Mouse (Mus musculus): ENCODE measurements around the gene Itgb4. TPM values are rescaled to one million over a fixed set of nuclear protein-coding genes. Genes with fewer than 3 reads are reported as not detected.
"Not testable (repeated sequence)": the region's sequence is repeated elsewhere in the genome, so short reads cannot be mapped to it uniquely, and the experiment has no call there.

Gene Itgb4
- polyA plus RNA-seq, 1 experiment from 2014 or later, result 0.43 TPM

DNA sequence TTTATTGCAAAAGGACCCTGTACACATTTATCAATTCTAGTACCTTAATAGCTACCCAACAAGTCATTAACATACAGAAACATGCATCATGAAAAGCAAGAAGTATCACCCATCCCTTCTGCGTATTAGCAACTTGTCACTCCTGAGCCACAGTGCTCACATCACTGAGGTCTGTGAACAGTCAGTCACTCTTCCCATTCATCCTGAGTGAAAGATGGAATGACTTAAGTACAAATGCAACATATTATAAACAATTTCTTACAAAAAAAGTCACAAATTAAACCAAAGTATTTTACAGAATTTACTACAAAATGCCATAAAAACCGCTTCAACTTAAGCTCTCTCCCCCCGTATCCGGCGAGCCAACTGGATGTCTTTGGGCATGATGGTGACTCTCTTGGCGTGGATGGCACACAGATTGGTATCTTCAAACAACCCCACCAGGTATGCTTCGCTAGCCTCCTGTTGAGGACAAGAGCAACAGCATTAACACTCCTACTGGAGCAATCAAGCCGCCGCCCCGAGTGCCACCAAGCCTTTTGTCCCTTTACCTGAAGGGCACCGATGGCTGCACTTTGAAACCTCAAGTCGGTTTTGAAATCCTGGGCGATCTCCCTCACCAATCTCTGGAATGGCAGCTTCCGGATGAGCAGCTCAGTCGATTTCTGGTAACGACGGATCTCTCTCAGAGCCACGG lies 48.7 kb downstream of the Itgb4 start:
- peak overlapping the region; percentile 85 for H3K4me2 ChIP-seq (replicated peaks)
- H3K9ac ChIP-seq (replicated peaks), result peak overlapping the region; percentile 100
- peaks cover 17% of the 10 kb centered on the region for H3K4me1 ChIP-seq (replicated peaks)
- H3K4me3 ChIP-seq (replicated peaks), result peak overlapping the region; percentile 95
- peaks cover 13% of the 10 kb centered on the region; the same call in 1 of the 2 replicates for H3K36me3 ChIP-seq
- H3K27ac ChIP-seq, result peak overlapping the region; percentile 100
- H3K9me3 ChIP-seq, ATAC-seq, H3K27me3 ChIP-seq: not testable (repeated sequence)
- 5% methylated on average over 18 of the region's 18 CpGs for WGBS

DNA sequence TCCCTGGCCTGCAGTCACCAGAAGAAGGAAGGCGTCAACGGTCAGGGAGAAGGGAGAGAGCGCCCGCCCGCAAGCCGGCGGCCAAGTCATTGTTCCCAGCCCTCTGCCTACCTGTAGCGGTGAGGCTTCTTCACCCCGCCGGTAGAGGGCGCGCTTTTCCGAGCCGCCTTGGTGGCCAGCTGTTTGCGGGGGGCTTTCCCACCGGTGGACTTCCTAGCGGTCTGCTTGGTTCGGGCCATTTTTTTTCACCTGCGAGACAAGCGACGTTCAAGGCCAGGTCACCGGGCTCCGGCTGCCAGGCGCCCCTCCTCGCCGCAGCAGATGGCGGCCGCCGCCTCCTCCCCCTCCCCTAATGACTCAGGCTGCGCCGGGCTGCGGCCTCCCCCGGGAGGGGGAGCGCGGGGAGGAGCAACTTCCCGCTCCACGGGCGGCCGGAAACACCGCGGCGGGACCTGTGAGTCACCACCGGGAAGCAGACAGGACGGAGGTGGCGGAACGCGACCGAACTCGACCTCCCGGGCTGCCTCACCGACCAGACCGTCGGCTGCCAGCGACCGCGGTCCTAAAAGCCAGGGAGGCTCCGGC lies 49.4 kb downstream of the Itgb4 start:
- peak; percentile 68 for ATAC-seq
- H3K27me3 ChIP-seq, result no peaks in the 10 kb centered on the region
- WGBS, result under 1% methylated on average over 50 of the region's 57 CpGs
- H3K4me1 ChIP-seq (replicated peaks), result peaks cover 17% of the 10 kb centered on the region
- H3K9ac ChIP-seq (replicated peaks), result peak overlapping the region; percentile 100
- peak overlapping the region; percentile 85 for H3K4me2 ChIP-seq (replicated peaks)
- H3K27ac ChIP-seq, result peak overlapping the region; percentile 100
- H3K9me3 ChIP-seq, result no peaks in the 10 kb centered on the region
- H3K4me3 ChIP-seq (replicated peaks), result peak overlapping the region; percentile 95
- peaks cover 13% of the 10 kb centered on the region; the same call in 1 of the 2 replicates for H3K36me3 ChIP-seq

DNA sequence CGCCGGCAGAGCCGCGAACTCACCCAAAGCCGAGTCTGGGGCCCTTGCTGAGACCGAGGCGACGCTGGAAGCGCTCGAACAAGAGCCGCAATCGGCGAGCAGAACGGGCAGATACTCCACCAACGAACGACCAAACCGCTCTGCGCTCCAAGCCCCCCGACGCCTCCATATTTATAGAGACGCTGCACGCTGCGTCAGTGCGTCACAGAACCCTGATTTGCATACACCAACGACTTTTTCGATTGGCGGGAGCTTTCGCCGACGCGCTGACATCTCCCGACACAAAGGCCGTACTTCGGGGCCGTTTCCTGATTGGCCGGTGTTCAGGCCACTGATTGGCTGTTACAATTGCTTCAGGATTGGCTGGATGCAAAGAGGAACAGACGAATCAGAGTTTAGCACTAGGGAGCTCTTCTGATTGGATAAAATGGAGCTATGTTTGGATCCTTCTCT lies 49.9 kb downstream of the Itgb4 start:
- Histone ChIP-seq H3K27me3 (no peaks in the 10 kb centered on the region), H3K4me1 (replicated peaks) (peaks cover 19% of the 10 kb centered on the region), H3K4me2 (replicated peaks) (peak overlapping the region; percentile 85; the same call in 1 of the 2 replicates), H3K4me3 (replicated peaks) (peak overlapping the region; percentile 95), H3K36me3 (peaks cover 13% of the 10 kb centered on the region; the same call in 1 of the 2 replicates), H3K9ac (replicated peaks) (peak overlapping the region; percentile 100), H3K9me3 (no peaks in the 10 kb centered on the region), H3K27ac (peak overlapping the region; percentile 100)
- under 1% methylated on average over 37 of the region's 37 CpGs for WGBS
- peak; percentile 96 for ATAC-seq

DNA sequence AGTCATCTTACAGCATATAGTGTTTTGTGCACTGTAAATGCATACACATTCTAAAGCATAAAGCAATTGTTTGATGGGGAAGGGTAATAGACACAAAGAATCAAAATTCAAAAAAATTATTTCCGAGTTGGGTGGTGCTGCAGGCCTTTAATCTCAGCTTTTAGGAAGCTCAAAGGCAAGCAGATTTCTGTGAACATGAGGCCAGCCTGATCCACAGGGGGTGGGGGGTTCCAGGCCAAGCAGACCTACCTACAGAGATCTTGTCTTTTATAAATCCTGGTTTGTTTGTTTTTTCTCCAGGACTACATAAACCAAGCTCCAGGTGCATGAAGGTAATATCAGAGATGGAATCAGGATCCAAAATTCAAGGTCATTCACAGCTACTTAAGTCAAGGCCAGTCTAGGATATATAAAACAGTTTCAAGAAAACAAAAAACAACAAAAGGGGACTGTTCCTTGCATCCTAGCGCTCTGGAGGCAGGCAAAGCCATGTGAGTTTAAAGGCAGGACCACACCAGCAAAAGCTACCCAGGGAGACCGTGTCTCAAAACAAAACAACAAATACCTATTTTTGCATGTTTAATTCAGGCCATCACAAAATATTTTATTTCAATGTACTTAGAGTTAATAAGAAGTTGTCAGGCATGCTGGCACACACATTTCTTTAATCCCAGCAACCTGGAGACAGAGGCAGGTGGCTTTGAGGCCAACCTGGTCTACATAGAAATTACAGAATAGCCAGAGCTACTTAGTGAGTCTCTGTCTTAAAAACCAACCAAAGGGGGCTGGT lies 50.7 kb downstream of the Itgb4 start:
- WGBS, result 90% methylated on average over 3 of the region's 3 CpGs
- no peaks in the 10 kb centered on the region for H3K9me3 ChIP-seq
- no peak overlapping the region for H3K4me2 ChIP-seq (replicated peaks)
- H3K27me3 ChIP-seq, result no peaks in the 10 kb centered on the region
- no peak for ATAC-seq
- no peak overlapping the region for H3K9ac ChIP-seq (replicated peaks)
- H3K36me3 ChIP-seq, result peaks cover 13% of the 10 kb centered on the region; the same call in 1 of the 2 replicates
- H3K27ac ChIP-seq, result peak overlapping the region; percentile 73
- H3K4me3 ChIP-seq (replicated peaks), result no peak overlapping the region
- H3K4me1 ChIP-seq (replicated peaks), result peaks cover 24% of the 10 kb centered on the region

DNA sequence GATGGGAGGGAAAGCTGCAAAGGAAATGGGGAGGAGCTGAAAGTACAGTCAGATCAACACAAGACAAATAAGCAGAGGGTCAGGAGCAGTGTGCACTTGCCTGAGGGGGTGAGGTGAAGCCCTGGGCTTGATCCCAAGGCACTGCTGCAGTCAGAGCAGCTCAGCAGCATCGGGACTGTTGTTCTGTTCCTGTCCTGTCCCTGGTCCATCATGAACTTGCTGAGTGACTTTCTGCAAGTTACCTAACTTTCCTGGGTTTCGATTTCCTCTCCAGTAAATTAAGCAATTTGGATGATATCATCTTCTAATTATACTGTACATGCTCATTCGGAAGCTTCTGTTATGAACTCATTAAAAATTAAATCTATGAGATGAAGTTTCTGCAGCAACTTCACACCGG lies 53.2 kb downstream of the Itgb4 start, which contains the start of gene H3f3b:
Gene H3f3b (minus strand): TSS at position 207 of the 400 bp plus-strand sequence.
- no peak for ATAC-seq
- H3K9ac ChIP-seq (replicated peaks), result no peak within 1 kb of the TSS
- no peaks in the 10 kb centered on the region for H3K27me3 ChIP-seq
- no peak within 1 kb of the TSS for H3K27ac ChIP-seq
- H3K4me1 ChIP-seq (replicated peaks), result peaks cover 25% of the 10 kb centered on the region
- H3K36me3 ChIP-seq, result no peaks in the 10 kb centered on the region
- H3K9me3 ChIP-seq, result no peaks in the 10 kb centered on the region
- H3K4me2 ChIP-seq (replicated peaks), result no peak within 1 kb of the TSS
- 88% methylated on average over 4 of the region's 4 CpGs for WGBS
- no peak within 1 kb of the TSS for H3K4me3 ChIP-seq (replicated peaks)

DNA sequence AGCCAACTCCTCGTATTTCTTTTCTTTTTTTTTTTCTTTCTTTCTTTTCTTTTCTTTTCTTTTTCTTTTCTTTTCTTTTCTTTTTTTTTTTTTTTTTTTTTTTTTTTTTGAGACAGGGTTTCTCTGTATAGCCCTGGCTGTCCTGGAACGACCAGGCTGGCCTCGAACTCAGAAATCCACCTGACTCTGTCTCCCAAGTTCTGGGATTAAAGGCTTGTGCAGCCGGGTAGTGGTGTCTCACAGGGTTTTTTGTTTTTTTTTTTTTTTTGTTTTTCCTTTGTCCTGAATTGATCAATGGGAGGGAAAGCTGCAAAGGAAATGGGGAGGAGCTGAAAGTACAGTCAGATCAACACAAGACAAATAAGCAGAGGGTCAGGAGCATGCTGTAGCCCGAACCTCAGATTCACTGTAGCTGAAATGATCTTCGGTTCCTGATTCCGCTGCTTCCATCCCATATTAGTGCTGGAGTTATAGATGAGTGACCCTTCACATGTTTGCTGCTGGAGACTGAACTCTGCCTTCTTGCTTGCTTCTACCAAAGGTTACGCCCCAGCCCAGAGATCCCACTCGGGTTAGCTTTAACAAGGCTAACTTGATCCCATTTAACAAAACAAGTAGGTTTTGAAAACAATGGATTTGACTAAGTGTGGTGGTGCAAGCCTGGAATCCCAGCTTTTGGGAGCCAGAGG lies 53.8 kb downstream of the Itgb4 start:
- Histone ChIP-seq H3K27ac (no peak overlapping the region), H3K27me3 (no peaks in the 10 kb centered on the region), H3K4me1 (replicated peaks) (peaks cover 30% of the 10 kb centered on the region), H3K4me2 (replicated peaks) (no peak overlapping the region), H3K9ac (replicated peaks) (no peak overlapping the region), H3K4me3 (replicated peaks) (no peak overlapping the region), H3K36me3 (no peaks in the 10 kb centered on the region), H3K9me3 (no peaks in the 10 kb centered on the region)
- ATAC-seq, result no peak
- WGBS, result 86% methylated on average over 9 of the region's 9 CpGs

DNA sequence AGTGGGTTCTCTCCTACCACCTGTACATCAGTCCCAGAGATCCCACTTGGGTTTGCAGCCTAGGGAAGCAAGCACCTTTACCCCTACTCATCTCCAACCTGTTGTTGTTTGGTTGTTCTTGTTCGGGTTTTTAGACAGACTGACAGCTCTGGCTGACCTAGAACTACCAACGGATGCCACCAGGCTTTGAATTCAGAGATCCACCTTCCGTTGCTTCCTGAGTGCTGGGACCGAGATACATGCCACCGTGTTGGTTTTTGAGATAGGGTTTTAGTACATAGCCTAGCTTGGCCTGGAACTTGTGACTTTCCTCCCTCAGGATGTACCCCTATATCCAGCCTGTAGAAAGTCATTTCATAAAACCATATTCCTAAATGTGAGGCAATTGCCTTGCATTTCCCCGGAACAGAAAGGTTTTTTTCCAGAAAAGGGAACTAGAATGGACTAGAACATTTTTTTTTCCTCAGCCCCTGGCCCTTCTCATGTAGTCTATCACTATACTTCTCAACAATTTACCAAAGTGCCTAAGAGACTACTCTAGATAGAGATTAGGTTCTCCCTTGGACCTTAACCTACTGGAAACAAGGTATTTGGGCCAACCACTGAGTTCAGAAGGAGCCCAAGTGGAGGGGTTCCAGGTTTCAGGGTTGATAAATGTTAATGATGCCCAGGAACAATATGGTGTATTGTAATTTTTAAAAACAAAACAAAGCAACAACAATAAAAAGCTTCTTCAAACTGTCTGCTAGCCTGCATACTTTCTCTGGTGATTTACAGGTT lies 54.8 kb downstream of the Itgb4 start:
- H3K27me3 ChIP-seq, result no peaks in the 10 kb centered on the region
- peak overlapping the region; percentile 59 for H3K9ac ChIP-seq (replicated peaks)
- H3K27ac ChIP-seq, result no peak overlapping the region
- peak overlapping the region; percentile 67 for H3K4me3 ChIP-seq (replicated peaks)
- no peaks in the 10 kb centered on the region for H3K9me3 ChIP-seq
- ATAC-seq, result no peak
- no peaks in the 10 kb centered on the region for H3K36me3 ChIP-seq
- H3K4me1 ChIP-seq (replicated peaks), result peaks cover 32% of the 10 kb centered on the region
- WGBS, result 84% methylated on average over 6 of the region's 6 CpGs
- peak overlapping the region; percentile 58 for H3K4me2 ChIP-seq (replicated peaks)

DNA sequence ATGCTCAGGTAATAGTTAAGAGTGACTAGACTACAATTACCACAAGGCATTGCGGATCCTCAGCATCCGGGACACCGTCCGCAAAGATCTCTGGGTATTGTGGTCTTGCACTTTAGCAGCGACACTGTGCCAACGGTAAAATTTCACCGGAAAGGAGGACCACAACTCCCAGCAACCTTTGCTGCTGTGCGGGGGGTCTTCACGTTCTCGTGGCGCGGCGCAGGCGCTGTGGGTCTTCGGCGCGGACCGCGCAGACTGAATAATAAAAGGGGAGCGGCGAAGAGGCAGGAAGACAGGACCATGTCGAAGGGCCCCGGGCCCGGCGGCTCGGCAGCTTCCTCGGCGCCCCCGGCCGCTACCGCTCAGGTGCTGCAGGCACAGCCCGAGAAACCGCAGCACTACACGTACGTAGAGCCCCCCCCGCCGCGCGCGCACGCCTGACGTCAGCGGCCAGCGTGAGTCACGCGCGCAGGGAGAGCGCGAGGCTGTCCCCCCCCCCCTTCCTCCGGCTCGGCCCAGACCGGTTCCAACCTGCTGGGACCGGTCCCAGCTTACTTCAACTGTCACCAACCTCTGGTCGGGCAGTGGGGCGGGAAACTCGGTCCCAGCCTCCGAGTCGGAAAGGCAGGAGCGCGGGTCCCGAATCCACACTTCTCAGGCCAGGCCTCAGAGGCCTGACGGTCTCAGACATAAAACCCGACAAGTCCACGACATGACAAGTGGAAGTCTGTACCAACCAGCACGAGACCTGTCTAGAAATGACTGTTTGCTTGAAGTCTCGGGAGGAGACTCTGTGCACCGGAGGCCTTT lies 55.8 kb downstream of the Itgb4 start, which contains the start of gene Unk:
Gene Unk (plus strand): TSS at position 235 of the 810 bp plus-strand sequence.
- Histone ChIP-seq H3K27me3 (no peaks in the 10 kb centered on the region), H3K4me2 (replicated peaks) (peak within 1 kb of the TSS; percentile 93), H3K9ac (replicated peaks) (peak within 1 kb of the TSS; percentile 88), H3K4me3 (replicated peaks) (peak within 1 kb of the TSS; percentile 67), H3K9me3 (no peaks in the 10 kb centered on the region), H3K4me1 (replicated peaks) (peaks cover 32% of the 10 kb centered on the region), H3K36me3 (0 out of 2 replicates have a peak, but pooled peaks cover 7% of the 10 kb centered on the region), H3K27ac (peak within 1 kb of the TSS; percentile 97)
- ATAC-seq, result peak; percentile 96
- WGBS, result under 1% methylated on average over 63 of the region's 67 CpGs

DNA sequence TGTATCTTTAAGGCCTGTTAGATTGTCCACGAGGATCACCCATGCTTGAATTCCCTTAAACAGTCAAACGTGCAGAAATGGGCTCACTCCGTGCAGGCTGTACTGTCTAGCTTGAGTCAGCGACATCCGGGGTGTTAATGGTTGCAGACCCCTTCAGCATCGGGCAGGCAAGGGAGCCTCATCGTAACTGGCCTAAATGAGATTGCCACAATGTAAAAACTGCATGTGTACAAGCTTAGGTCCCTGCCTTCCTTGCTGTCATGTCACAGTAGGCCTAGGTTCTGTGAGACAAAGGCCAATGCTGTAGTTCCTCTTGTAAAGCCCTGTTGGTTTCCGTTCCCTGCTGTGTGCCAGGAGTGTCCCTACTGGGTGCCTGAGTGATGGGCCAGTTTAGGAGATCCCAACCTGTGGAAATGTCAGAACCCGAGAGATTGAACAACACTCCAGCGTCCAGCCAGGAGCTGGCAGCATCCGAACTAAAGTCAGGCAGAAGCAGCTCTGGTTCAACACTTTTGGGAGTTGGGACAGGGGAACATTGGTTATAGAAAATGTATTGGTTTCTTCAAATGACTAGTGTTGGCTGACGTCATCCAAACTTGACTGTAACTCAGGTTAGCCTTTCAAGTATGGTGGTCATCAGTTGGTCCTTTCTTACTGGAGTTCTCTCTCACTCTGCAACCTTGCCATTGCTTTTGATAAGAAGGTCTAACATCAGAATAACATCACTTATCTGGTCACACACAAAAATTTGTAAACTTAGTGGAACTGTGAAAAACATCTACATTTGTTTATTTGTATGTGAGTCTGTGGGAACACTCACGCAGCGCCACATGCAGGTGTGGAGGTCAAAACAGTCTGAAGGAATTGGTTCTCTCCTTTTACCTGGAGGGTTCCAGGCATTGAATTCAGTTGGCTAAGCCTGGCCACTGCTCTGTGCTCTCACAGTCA lies 56.7 kb downstream of the Itgb4 start:
- H3K4me1 ChIP-seq (replicated peaks), result peaks cover 32% of the 10 kb centered on the region
- peak overlapping the region; percentile 97 for H3K27ac ChIP-seq
- no peaks in the 10 kb centered on the region for H3K9me3 ChIP-seq
- H3K9ac ChIP-seq (replicated peaks), result peak overlapping the region; percentile 88
- WGBS, result 27% methylated on average over 14 of the region's 14 CpGs
- H3K36me3 ChIP-seq, result 0 out of 2 replicates have a peak, but pooled peaks cover 7% of the 10 kb centered on the region
- ATAC-seq, result peak; percentile 49
- H3K4me3 ChIP-seq (replicated peaks), result peak overlapping the region; percentile 67
- H3K27me3 ChIP-seq, result no peaks in the 10 kb centered on the region
- peak overlapping the region; percentile 93 for H3K4me2 ChIP-seq (replicated peaks)

All from midbrain, embryonic 13.5 days (tissue).